Mouse (Mus musculus): ENCODE results near the gene Thra. TPM values are rescaled to one million over a fixed set of nuclear protein-coding genes. Genes with fewer than 3 reads are reported as not detected.

The Thra gene
- total and polyA plus RNA-seq, 3 experiments, result 1.1 to 3.9 (median 3.8) TPM

GRCm38 (mm10) chr11:98693746-98694145 lies 46.7 kb upstream of the Thra start:
- Histone ChIP-seq H3K9me3 (replicated peaks; ENCODE audit: low read length) (no peaks in the 10 kb centered on the region), H3K9ac (ENCODE audit: insufficient read depth, low read depth) (no peak overlapping the region), H3K27ac (ENCODE audit: insufficient read depth, low read depth) (no peak overlapping the region), H3K79me2 (replicated peaks; ENCODE audit: control insufficient read depth, extremely low read depth, insufficient read depth, poor library complexity, severe bottlenecking) (no peaks in the 10 kb centered on the region), H3K36me3 (replicated peaks in 1 of 2; ENCODE audit: control insufficient read depth in 1 of 2, insufficient read depth in 1 of 2, low read length in 1 of 2) (peaks cover 73 to 86% of the 10 kb centered on the region in 2 experiments), H3K27me3 (replicated peaks) (no peaks in the 10 kb centered on the region), H3K4me2 (ENCODE audit: insufficient read depth, low read depth, poor library complexity, severe bottlenecking) (no peak overlapping the region), H3K4me3 (replicated peaks in 1 of 3; ENCODE audit: low read depth in 2 of 3, low read length in 2 of 3, poor library complexity in 1 of 3) (no peak overlapping the region), H3K4me1 (ENCODE audit: control insufficient read depth in 1 of 2, insufficient read depth in 2 of 2) (peaks cover 0 to 22% of the 10 kb centered on the region in 2 experiments; a peak in 2 of 4 replicates)
- in situ Hi-C loops (cut with MboI; ENCODE audit: low pct_ligation_motif_present, low pct_unique_long_range_greater_than_20kb, low sequenced_read_pairs), result loop anchor here (10.0 kb wide), 1 partner anchor 221 kb away; no protein-coding TSS in a partner anchor
- TF ChIP-seq PAX5 (IDR thresholded peaks at IDR 0.05; ENCODE audit: low read length) (no peak), ZKSCAN1 (IDR thresholded peaks at IDR 0.05; ENCODE audit: borderline replicate concordance, low read depth, low read length) (no peak)
- DNase-seq (ENCODE audit: extremely low read depth), result no peak
- dilution Hi-C loops (cut with MboI; ENCODE audit: extremely low pct_ligation_motif_present, extremely low pct_unique_long_range_greater_than_20kb, low sequenced_read_pairs), result no loop called here

GRCm38 (mm10) chr11:98694301-98694700 lies 46.1 kb upstream of the Thra start:
- Histone ChIP-seq H3K9me3 (replicated peaks; ENCODE audit: low read length) (no peaks in the 10 kb centered on the region), H3K9ac (ENCODE audit: insufficient read depth, low read depth) (no peak overlapping the region), H3K36me3 (replicated peaks in 1 of 2; ENCODE audit: control insufficient read depth in 1 of 2, insufficient read depth in 1 of 2, low read length in 1 of 2) (peaks cover 70 to 83% of the 10 kb centered on the region in 2 experiments), H3K4me1 (ENCODE audit: control insufficient read depth in 1 of 2, insufficient read depth in 2 of 2) (peaks cover 0 to 22% of the 10 kb centered on the region in 2 experiments; a peak in 2 of 4 replicates), H3K4me3 (replicated peaks in 1 of 3; ENCODE audit: low read depth in 2 of 3, low read length in 2 of 3, poor library complexity in 1 of 3) (no peak overlapping the region), H3K27ac (ENCODE audit: insufficient read depth, low read depth) (no peak overlapping the region), H3K27me3 (replicated peaks) (no peaks in the 10 kb centered on the region), H3K4me2 (ENCODE audit: insufficient read depth, low read depth, poor library complexity, severe bottlenecking) (no peak overlapping the region), H3K79me2 (replicated peaks; ENCODE audit: control insufficient read depth, extremely low read depth, insufficient read depth, poor library complexity, severe bottlenecking) (no peaks in the 10 kb centered on the region)
- TF ChIP-seq ELF1 (IDR thresholded peaks at IDR 0.05; ENCODE audit: low read depth, low read length), result no peak
- in situ Hi-C loops (cut with MboI; ENCODE audit: low pct_ligation_motif_present, low pct_unique_long_range_greater_than_20kb, low sequenced_read_pairs), result loop anchor here (10.0 kb wide), 1 partner anchor 220 kb away; no protein-coding TSS in a partner anchor
- no peak for DNase-seq (ENCODE audit: extremely low read depth)
- dilution Hi-C loops (cut with MboI; ENCODE audit: extremely low pct_ligation_motif_present, extremely low pct_unique_long_range_greater_than_20kb, low sequenced_read_pairs), result no loop called here

- no peak for TF ChIP-seq NRF1 (IDR thresholded peaks at IDR 0.05; ENCODE audit: low read depth, low read length)
- no peak for TF ChIP-seq ZNF384 (IDR thresholded peaks at IDR 0.05; ENCODE audit: low read depth, low read length)
- TF ChIP-seq MAX (IDR thresholded peaks at IDR 0.05; ENCODE audit: low read length), result no peak
- TF ChIP-seq NELFE (IDR thresholded peaks at IDR 0.05; ENCODE audit: low read depth, low read length), result no peak
- no peak for TF ChIP-seq POLR2AphosphoS2 (IDR thresholded peaks at IDR 0.05; ENCODE audit: low read depth, low read length)
- TF ChIP-seq PAX5 (IDR thresholded peaks at IDR 0.05; ENCODE audit: low read length), result no peak
- TF ChIP-seq RAD21 (IDR thresholded peaks at IDR 0.05; ENCODE audit: low read depth, low read length), result no peak
- no peak for TF ChIP-seq HCFC1 (IDR thresholded peaks at IDR 0.05; ENCODE audit: low read depth, low read length)
- no peak for TF ChIP-seq JUN (IDR thresholded peaks at IDR 0.05; ENCODE audit: insufficient read depth, low read depth, low read length)
- no peak for TF ChIP-seq IRF4 (IDR thresholded peaks at IDR 0.05; ENCODE audit: low read depth, low read length)
- TF ChIP-seq POLR2A (IDR thresholded peaks at IDR 0.05; ENCODE audit: low read depth, low read length), result no peak
- no peak for TF ChIP-seq ZKSCAN1 (IDR thresholded peaks at IDR 0.05; ENCODE audit: borderline replicate concordance, low read depth, low read length)
- no peak for TF ChIP-seq CHD1 (IDR thresholded peaks at IDR 0.05; ENCODE audit: low read depth, low read length)
- TF ChIP-seq TBP (conservative IDR thresholded peaks at IDR 0.05; ENCODE audit: low read depth, low read length), result no peak
- no peak for TF ChIP-seq CHD2 (IDR thresholded peaks at IDR 0.05; ENCODE audit: low read length)
- no peak for TF ChIP-seq TCF12 (IDR thresholded peaks at IDR 0.05; ENCODE audit: low read depth, low read length)
- no peak for TF ChIP-seq ETS1 (conservative IDR thresholded peaks at IDR 0.05; ENCODE audit: low read depth, low read length)
- TF ChIP-seq USF2 (conservative IDR thresholded peaks at IDR 0.05; ENCODE audit: low read depth, low read length), result no peak
- no peak for TF ChIP-seq UBTF (IDR thresholded peaks at IDR 0.05; ENCODE audit: low read depth, low read length)
- no peak for TF ChIP-seq MAZ (IDR thresholded peaks at IDR 0.05; ENCODE audit: low read depth, low read length)
- no peak overlapping the region for H3K4me2 ChIP-seq (ENCODE audit: insufficient read depth, low read depth, poor library complexity, severe bottlenecking)
- dilution Hi-C loops (cut with MboI; ENCODE audit: extremely low pct_ligation_motif_present, extremely low pct_unique_long_range_greater_than_20kb, low sequenced_read_pairs), result no loop called here
- in situ Hi-C loops (cut with MboI; ENCODE audit: low pct_ligation_motif_present, low pct_unique_long_range_greater_than_20kb, low sequenced_read_pairs), result loop anchor here (5.0 to 10.0 kb wide), 2 partner anchors 92 to 219 kb away; no protein-coding TSS in a partner anchor
- no peak overlapping the region for H3K27ac ChIP-seq (ENCODE audit: insufficient read depth, low read depth)
- H3K79me2 ChIP-seq (replicated peaks; ENCODE audit: control insufficient read depth, extremely low read depth, insufficient read depth, poor library complexity, severe bottlenecking), result no peaks in the 10 kb centered on the region
- H3K4me1 ChIP-seq (ENCODE audit: control insufficient read depth in 1 of 2, insufficient read depth in 2 of 2), result peaks cover 5 to 26% of the 10 kb centered on the region in 2 experiments; a peak in 3 of 4 replicates
- H3K36me3 ChIP-seq (replicated peaks in 1 of 2; ENCODE audit: control insufficient read depth in 1 of 2, insufficient read depth in 1 of 2, low read length in 1 of 2), result peaks cover 61 to 73% of the 10 kb centered on the region in 2 experiments
- no peaks in the 10 kb centered on the region for H3K27me3 ChIP-seq (replicated peaks)
- H3K9ac ChIP-seq (ENCODE audit: insufficient read depth, low read depth), result no peak overlapping the region
- DNase-seq (ENCODE audit: extremely low read depth), result no peak
- no peak overlapping the region for H3K4me3 ChIP-seq (replicated peaks in 1 of 3; ENCODE audit: low read depth in 2 of 3, low read length in 2 of 3, poor library complexity in 1 of 3)
- H3K9me3 ChIP-seq (replicated peaks; ENCODE audit: low read length), result no peaks in the 10 kb centered on the region
Observed at GRCm38 (mm10) chr11:98695408-98695807, 45.0 kb upstream of the Thra start.
